Comparison of ENCODE assay signal across 8 mouse cellular contexts in genomic region chr9:32541223-32541901, GRCm38 (mm10). TPM values are rescaled to one million over a fixed set of nuclear protein-coding genes. Genes with fewer than 3 reads are reported as not detected.
DNase-seq lines count a peak whose midpoint lies in the region; ATAC-seq and TF ChIP-seq lines count a peak whose summit lies in the region.

No protein-coding gene starts in this region.

- no peaks in the 10 kb centered on the region for H3K36me3 ChIP-seq in embryonic facial prominence, embryonic 14.5 days (ENCODE audit: control insufficient read depth, insufficient read depth, low read length)
- no peaks in the 10 kb centered on the region for H3K36me3 ChIP-seq in limb, embryonic 12.5 days
- H3K36me3 ChIP-seq in midbrain, embryonic 13.5 days: no peaks in the 10 kb centered on the region

- peak overlapping the region; percentile 88 for H3K4me2 ChIP-seq in embryonic facial prominence, embryonic 14.5 days (ENCODE audit: low read depth, low read length)
- peak overlapping the region; percentile 71 for H3K4me2 ChIP-seq in limb, embryonic 12.5 days
- H3K4me2 ChIP-seq in midbrain, embryonic 13.5 days (replicated peaks): peak overlapping the region; percentile 99

- no peak for TF ChIP-seq CTCF in gastrocnemius, adult 2 months (IDR thresholded peaks at IDR 0.05)

- peak overlapping the region; percentile 95 for H3K27ac ChIP-seq in gastrocnemius, adult 2 months
- H3K27ac ChIP-seq in embryonic facial prominence, embryonic 14.5 days (replicated peaks; ENCODE audit: low read depth, low read length): peak overlapping the region; percentile 91
- peak overlapping the region; percentile 98 for H3K27ac ChIP-seq in limb, embryonic 12.5 days
- peak overlapping the region; percentile 56; the same call in 1 of the 2 replicates for H3K27ac ChIP-seq in midbrain, embryonic 13.5 days

- H3K4me3 ChIP-seq in gastrocnemius, adult 2 months: peak overlapping the region; percentile 91
- peak overlapping the region; percentile 73 for H3K4me3 ChIP-seq in embryonic facial prominence, embryonic 14.5 days (ENCODE audit: low read depth, low read length)
- H3K4me3 ChIP-seq in limb, embryonic 12.5 days (replicated peaks): peak overlapping the region; percentile 91
- H3K4me3 ChIP-seq in midbrain, embryonic 13.5 days (replicated peaks): peak overlapping the region; percentile 51

- no peaks in the 10 kb centered on the region for H3K9me3 ChIP-seq in embryonic facial prominence, embryonic 14.5 days (ENCODE audit: control insufficient read depth, low read length)
- no peaks in the 10 kb centered on the region for H3K9me3 ChIP-seq in limb, embryonic 12.5 days
- no peaks in the 10 kb centered on the region for H3K9me3 ChIP-seq in midbrain, embryonic 13.5 days

- ATAC-seq in embryonic facial prominence, embryonic 14.5 days (ENCODE audit: low read depth): no peak
- peak; percentile 10 to 16; a peak in 2 of 4 replicates for ATAC-seq in hematopoietic stem cell, adult 5-6 weeks (replicated peaks in 1 of 2; ENCODE audit: insufficient read depth in 1 of 2, low FRiP score in 2 of 2, low TSS enrichment in 1 of 2, low read depth in 1 of 2, poor library complexity in 2 of 2, severe bottlenecking in 2 of 2)
- no peak for ATAC-seq in limb, embryonic 12.5 days (ENCODE audit: insufficient number of reproducible peaks, insufficient read depth, low FRiP score, low TSS enrichment, low read depth)
- ATAC-seq in midbrain, embryonic 13.5 days: no peak

- WGBS in embryonic facial prominence, embryonic 14.5 days: 1% methylated on average over 29 of the region's 30 CpGs
- WGBS in limb, embryonic 12.5 days: under 1% methylated on average over 30 of the region's 30 CpGs
- WGBS in midbrain, embryonic 13.5 days: under 1% methylated on average over 30 of the region's 30 CpGs

- peak; percentile 54 for DNase-seq in gastrocnemius, adult 2 months
- DNase-seq in gastrocnemius, adult 8-10 months (ENCODE audit: low spot score in 2 of 2): no peak
- peak; percentile 48 for DNase-seq in embryonic facial prominence, embryonic 14.5 days (ENCODE audit: low spot score)
- peak; percentile 68 for DNase-seq in thymus, postnatal 25 days
- DNase-seq in cerebellum, adult 11 months: no peak

- intact Hi-C loops in gastrocnemius, adult 2 months (cut with DNase I): loop anchor here (2.0 to 5.0 kb wide), 2 partner anchors 25 to 34 kb away; no protein-coding TSS in a partner anchor

- H3K27me3 ChIP-seq in embryonic facial prominence, embryonic 14.5 days (replicated peaks; ENCODE audit: control insufficient read depth, insufficient read depth, low read length): peaks cover 28% of the 10 kb centered on the region; the same call in 1 of the 2 replicates
- peaks cover 10% of the 10 kb centered on the region for H3K27me3 ChIP-seq in limb, embryonic 12.5 days
- H3K27me3 ChIP-seq in midbrain, embryonic 13.5 days: peaks cover 92% of the 10 kb centered on the region

- H3K9ac ChIP-seq in embryonic facial prominence, embryonic 14.5 days (ENCODE audit: low read depth, low read length): peak overlapping the region; percentile 92
- peak overlapping the region; percentile 99 for H3K9ac ChIP-seq in limb, embryonic 12.5 days (replicated peaks)
- peak overlapping the region; percentile 74 for H3K9ac ChIP-seq in midbrain, embryonic 13.5 days (replicated peaks)

- peaks cover 30% of the 10 kb centered on the region for H3K4me1 ChIP-seq in embryonic facial prominence, embryonic 14.5 days (ENCODE audit: control insufficient read depth, insufficient read depth, low read length)
- peaks cover 64% of the 10 kb centered on the region for H3K4me1 ChIP-seq in limb, embryonic 12.5 days (replicated peaks)
- H3K4me1 ChIP-seq in midbrain, embryonic 13.5 days (replicated peaks): peaks cover 49% of the 10 kb centered on the region

RNA-seq across cellular contexts. Expression of gene Fli1, which starts 1.3 kb away (rescaled TPM):
- total RNA-seq in gastrocnemius, adult 2 months (2021): 1 to 10 TPM; 7.9 to 8.5 TPM
- total RNA-seq in gastrocnemius, adult 8-10 months (2022): 1 to 10 TPM; 4.3 to 9.0 (median 5.6) TPM
- polyA plus RNA-seq in embryonic facial prominence, embryonic 14.5 days (2014; fragmentation: Nextera tagmentation; extraction: Ambion mirVana): 18.8 and 22.9 TPM in 2 replicates
- 112 and 123 TPM in 2 replicates for total RNA-seq in hematopoietic stem cell, adult 5-6 weeks (2017)
- 55.6 and 55.9 TPM in 2 replicates for polyA plus RNA-seq in limb, embryonic 12.5 days (2016; fragmentation: Nextera tagmentation; extraction: Ambion mirVana)
- polyA plus RNA-seq in midbrain, embryonic 13.5 days (2015; fragmentation: Nextera tagmentation; extraction: Ambion mirVana): 6.2 and 7.1 TPM in 2 replicates

Comparison
In these comparisons a context has a peak if more than half of its experiments do, and no peak if none do; other contexts are left out.
1. DNase-seq: peak in gastrocnemius, adult 2 months (single experiment), embryonic facial prominence, embryonic 14.5 days (single experiment) and thymus, postnatal 25 days (single experiment); none in gastrocnemius, adult 8-10 months (0 of 2) and cerebellum, adult 11 months (single experiment).
2. ATAC-seq: peak in hematopoietic stem cell, adult 5-6 weeks (2 of 2); none in embryonic facial prominence, embryonic 14.5 days (single experiment), limb, embryonic 12.5 days (single experiment) and midbrain, embryonic 13.5 days (single experiment).
3. RNA of gene Fli1, which starts 1.3 kb away (total RNA-seq): 112 to 123 TPM in hematopoietic stem cell, adult 5-6 weeks; 7.9 to 8.5 TPM in gastrocnemius, adult 2 months and 4.3 to 9.0 TPM in gastrocnemius, adult 8-10 months; every median in the first group is over 10 times any median in the second.
4. Peak in every context shown above with its lines, with median percentiles within 50 percentile points of each other: H3K27ac ChIP-seq, H3K4me3 ChIP-seq, H3K4me2 ChIP-seq and H3K9ac ChIP-seq.